Mouse (Mus musculus): ENCODE results near the gene Irf2. TPM values are rescaled to one million over a fixed set of nuclear protein-coding genes. Genes with fewer than 3 reads are reported as not detected.

Irf2 gene
- polyA plus RNA-seq, 1 experiment = 9.7 TPM

- DNase-seq (ENCODE audit: low read depth) = peak; percentile 29
- TF ChIP-seq CTCF (IDR thresholded peaks at IDR 0.05; ENCODE audit: borderline replicate concordance, extremely low read depth, insufficient read depth, insufficient read length) (no peak), POLR2A (IDR thresholded peaks at IDR 0.05; ENCODE audit: borderline replicate concordance, extremely low read depth, insufficient read depth, insufficient read length, poor library complexity, severe bottlenecking) (no peak)
Observed at GRCm38 (mm10) chr8:46888575-46888974, 149.0 kb downstream of the Irf2 start.

DNA sequence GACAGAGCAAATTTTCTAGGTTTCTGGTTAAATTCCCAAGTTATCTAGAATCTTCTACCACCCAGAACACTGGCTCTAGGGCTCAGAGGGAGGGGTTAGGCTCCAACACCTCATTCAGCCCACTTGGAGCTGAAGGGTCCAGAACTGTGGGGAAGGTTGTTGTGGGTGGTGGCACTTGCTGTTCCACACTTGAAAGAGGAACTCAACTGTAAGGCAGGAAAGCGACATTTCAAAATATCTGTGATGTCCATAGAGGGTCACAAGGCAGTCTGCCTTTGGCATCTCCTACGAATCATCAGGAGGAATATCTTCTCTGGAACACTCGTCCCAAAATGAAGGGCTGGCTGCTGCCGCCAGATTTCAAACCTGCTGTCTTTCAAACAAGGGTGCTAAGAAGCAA lies 150.7 kb downstream of the Irf2 start:
- TF ChIP-seq POLR2A (IDR thresholded peaks at IDR 0.05; ENCODE audit: borderline replicate concordance, extremely low read depth, insufficient read depth, insufficient read length, poor library complexity, severe bottlenecking) (no peak), CTCF (IDR thresholded peaks at IDR 0.05; ENCODE audit: borderline replicate concordance, extremely low read depth, insufficient read depth, insufficient read length) (no peak)
- DNase-seq (ENCODE audit: low read depth) = no peak

- DNase-seq (ENCODE audit: low read depth) = peak; percentile 90
Observed at GRCm38 (mm10) chr8:46892511-46893273, 153.2 kb downstream of the Irf2 start.

GRCm38 (mm10) chr8:46894385-46894784 lies 154.9 kb downstream of the Irf2 start:
- DNase-seq (ENCODE audit: low read depth) = no peak
- TF ChIP-seq POLR2A (IDR thresholded peaks at IDR 0.05; ENCODE audit: borderline replicate concordance, extremely low read depth, insufficient read depth, insufficient read length, poor library complexity, severe bottlenecking) (no peak), CTCF (IDR thresholded peaks at IDR 0.05; ENCODE audit: borderline replicate concordance, extremely low read depth, insufficient read depth, insufficient read length) (no peak)

More at GRCm38 (mm10) chr8:46892511-46893273, 153.2 kb downstream of the Irf2 start:
- no peak for TF ChIP-seq CTCF (IDR thresholded peaks at IDR 0.05; ENCODE audit: borderline replicate concordance, extremely low read depth, insufficient read depth, insufficient read length)
- TF ChIP-seq POLR2A (IDR thresholded peaks at IDR 0.05; ENCODE audit: borderline replicate concordance, extremely low read depth, insufficient read depth, insufficient read length, poor library complexity, severe bottlenecking) = no peak

DNA sequence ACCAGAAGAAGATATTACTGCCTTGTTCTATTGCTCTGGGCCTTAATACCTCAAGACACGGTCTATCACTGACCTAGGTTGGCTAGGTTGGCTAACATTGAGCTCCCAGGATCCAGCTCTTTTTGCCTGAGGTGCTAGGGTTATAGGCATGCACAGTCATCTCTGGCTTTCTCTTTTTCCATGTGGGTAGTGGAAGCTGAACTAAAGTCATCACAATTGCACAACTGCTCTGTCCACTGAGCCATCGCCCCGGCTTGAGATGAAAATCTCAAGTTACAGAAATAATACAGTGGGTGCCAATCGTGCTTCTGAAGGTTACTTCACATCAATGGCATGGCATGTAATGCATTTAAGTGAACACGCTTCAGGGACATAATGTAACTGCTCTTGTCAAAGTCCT lies 156.5 kb downstream of the Irf2 start:
- no peak for DNase-seq (ENCODE audit: low read depth)

DNA sequence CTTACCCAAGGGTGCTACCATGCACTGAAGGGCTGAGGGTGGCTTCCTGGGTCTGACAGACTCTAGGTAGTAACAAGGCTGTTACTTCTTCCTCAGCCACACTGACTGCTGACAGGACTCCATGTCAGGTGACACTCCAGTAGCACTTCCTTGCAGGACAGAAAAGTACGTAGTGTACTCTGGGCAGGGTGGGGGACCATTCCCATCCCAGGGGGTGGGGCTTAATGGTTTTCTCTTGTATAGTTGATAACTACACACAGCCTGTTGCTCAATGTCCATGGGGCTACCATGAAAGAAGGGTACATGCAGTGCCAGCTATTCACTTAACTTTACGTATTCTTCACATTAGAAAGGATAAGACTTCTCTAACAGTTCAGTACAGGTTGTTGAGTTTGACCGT lies 157.2 kb downstream of the Irf2 start:
- TF ChIP-seq POLR2A (IDR thresholded peaks at IDR 0.05; ENCODE audit: borderline replicate concordance, extremely low read depth, insufficient read depth, insufficient read length, poor library complexity, severe bottlenecking) (no peak), CTCF (IDR thresholded peaks at IDR 0.05; ENCODE audit: borderline replicate concordance, extremely low read depth, insufficient read depth, insufficient read length) (no peak)
- DNase-seq (ENCODE audit: low read depth) = no peak

More for the DNA sequence above, 156.5 kb downstream of the Irf2 start:
- TF ChIP-seq POLR2A (IDR thresholded peaks at IDR 0.05; ENCODE audit: borderline replicate concordance, extremely low read depth, insufficient read depth, insufficient read length, poor library complexity, severe bottlenecking) (no peak), CTCF (IDR thresholded peaks at IDR 0.05; ENCODE audit: borderline replicate concordance, extremely low read depth, insufficient read depth, insufficient read length) (no peak)

Other genes with a start within 250 kb of the Irf2 start
- gene Cenpu, start 187.7 kb upstream of the Irf2 start, polyA plus RNA-seq (2012; rRNA removed) = 4.0 and 7.1 TPM in 2 replicates
- gene Primpol, start 122.5 kb upstream of the Irf2 start, polyA plus RNA-seq (2012; rRNA removed) = 2.8 and 5.0 TPM in 2 replicates
- gene Casp3, start 122.4 kb upstream of the Irf2 start, polyA plus RNA-seq (2012; rRNA removed) = 132 and 135 TPM in 2 replicates
- gene Enpp6, start 247.2 kb downstream of the Irf2 start, polyA plus RNA-seq (2012; rRNA removed) = 0.48 and 0.51 TPM in 2 replicates

Data from brain, embryonic 14.5 days (tissue).